Mouse (Mus musculus): ENCODE data around the gene Lmo4. TPM values are rescaled to one million over a fixed set of nuclear protein-coding genes. Genes with fewer than 3 reads are reported as not detected.

The Lmo4 gene
- polyA plus RNA-seq, 1 experiment: 71.7 TPM

GRCm38 (mm10) chr3:144206261-144206660 is 1.2 kb upstream of the Lmo4 start:
- Histone ChIP-seq H3K4me1 (ENCODE audit: control insufficient read depth, insufficient read depth, low read length) (peaks cover 6% of the 10 kb centered on the region), H3K4me3 (replicated peaks; ENCODE audit: extremely low read depth, low read depth, low read length) (peak overlapping the region; percentile 6)
- DNase-seq: no peak
- 17% methylated on average over 3 of the region's 3 CpGs for WGBS
- TF ChIP-seq CTCF (IDR thresholded peaks at IDR 0.05; ENCODE audit: insufficient read depth, low read length) (no peak), POLR2A (IDR thresholded peaks at IDR 0.05; ENCODE audit: borderline replicate concordance, extremely low read depth, low read depth, low read length) (no peak)

DNA sequence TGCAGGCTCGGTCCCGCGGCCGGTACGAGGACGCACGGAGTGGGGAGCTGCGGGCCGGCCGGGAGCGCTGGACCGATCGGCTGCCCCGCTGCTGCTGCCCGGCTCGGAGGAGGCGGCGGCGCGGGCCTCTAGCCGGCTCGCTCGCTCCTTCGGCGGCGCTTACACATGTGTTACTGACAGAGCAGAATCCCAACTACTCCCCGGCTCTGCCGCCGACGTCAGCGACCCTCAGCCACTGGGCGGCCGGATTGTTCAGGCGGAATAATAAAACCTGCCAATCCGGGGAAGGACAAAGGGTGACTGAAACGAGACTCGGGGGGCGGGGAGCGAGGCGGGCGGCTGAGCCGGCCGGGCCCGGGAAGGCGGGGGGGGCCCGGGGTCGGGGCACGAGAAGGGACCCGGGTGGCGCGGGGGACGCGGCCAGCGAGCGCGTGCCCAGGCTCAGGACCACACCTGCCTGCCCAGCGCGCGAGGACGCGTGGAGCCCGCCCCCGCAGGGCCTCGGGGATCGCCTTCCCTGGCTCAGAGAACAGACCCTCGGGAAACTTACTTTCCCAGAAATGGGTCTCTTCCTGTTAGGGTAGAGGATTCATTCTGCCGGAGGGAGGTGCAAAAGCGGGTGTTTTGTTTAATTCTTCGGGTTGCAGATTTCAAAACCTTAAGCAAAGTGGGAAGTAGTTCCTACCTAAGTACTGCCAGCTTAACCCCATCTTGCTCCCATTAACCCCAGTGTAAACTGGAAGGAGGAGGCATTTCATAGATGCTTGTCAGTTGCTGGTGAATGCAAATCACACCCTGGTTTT is 532 bp upstream of the Lmo4 start:
- Histone ChIP-seq H3K4me3 (replicated peaks; ENCODE audit: extremely low read depth, low read depth, low read length) (peak overlapping the region; percentile 76), H3K4me1 (ENCODE audit: control insufficient read depth, insufficient read depth, low read length) (peaks cover 6% of the 10 kb centered on the region)
- TF ChIP-seq CTCF (IDR thresholded peaks at IDR 0.05; ENCODE audit: insufficient read depth, low read length): no peak
- peak; percentile 65; the same call in 1 of the 2 replicates for TF ChIP-seq POLR2A (IDR thresholded peaks at IDR 0.05; ENCODE audit: borderline replicate concordance, extremely low read depth, low read depth, low read length)
- WGBS: under 1% methylated on average over 64 of the region's 69 CpGs
- peak; percentile 94 for DNase-seq

GRCm38 (mm10) chr3:144203988-144204412 is 1.0 kb downstream of the Lmo4 start:
- peak overlapping the region; percentile 65 for H3K4me3 ChIP-seq (replicated peaks; ENCODE audit: extremely low read depth, low read depth, low read length)
- 0% methylated on average over 5 of the region's 5 CpGs for WGBS
- TF ChIP-seq CTCF (IDR thresholded peaks at IDR 0.05; ENCODE audit: insufficient read depth, low read length) (no peak), POLR2A (IDR thresholded peaks at IDR 0.05; ENCODE audit: borderline replicate concordance, extremely low read depth, low read depth, low read length) (no peak)
- peaks cover 13% of the 10 kb centered on the region for H3K4me1 ChIP-seq (ENCODE audit: control insufficient read depth, insufficient read depth, low read length)
- DNase-seq: no peak

GRCm38 (mm10) chr3:144203259-144203987 is 1.6 kb downstream of the Lmo4 start:
- DNase-seq: peak; percentile 48
- WGBS: under 1% methylated on average over 15 of the region's 15 CpGs
- peaks cover 13% of the 10 kb centered on the region for H3K4me1 ChIP-seq (ENCODE audit: control insufficient read depth, insufficient read depth, low read length)
- TF ChIP-seq CTCF (IDR thresholded peaks at IDR 0.05; ENCODE audit: insufficient read depth, low read length): no peak
- no peak for TF ChIP-seq POLR2A (IDR thresholded peaks at IDR 0.05; ENCODE audit: borderline replicate concordance, extremely low read depth, low read depth, low read length)
- H3K4me3 ChIP-seq (replicated peaks; ENCODE audit: extremely low read depth, low read depth, low read length): peak overlapping the region; percentile 65

DNA sequence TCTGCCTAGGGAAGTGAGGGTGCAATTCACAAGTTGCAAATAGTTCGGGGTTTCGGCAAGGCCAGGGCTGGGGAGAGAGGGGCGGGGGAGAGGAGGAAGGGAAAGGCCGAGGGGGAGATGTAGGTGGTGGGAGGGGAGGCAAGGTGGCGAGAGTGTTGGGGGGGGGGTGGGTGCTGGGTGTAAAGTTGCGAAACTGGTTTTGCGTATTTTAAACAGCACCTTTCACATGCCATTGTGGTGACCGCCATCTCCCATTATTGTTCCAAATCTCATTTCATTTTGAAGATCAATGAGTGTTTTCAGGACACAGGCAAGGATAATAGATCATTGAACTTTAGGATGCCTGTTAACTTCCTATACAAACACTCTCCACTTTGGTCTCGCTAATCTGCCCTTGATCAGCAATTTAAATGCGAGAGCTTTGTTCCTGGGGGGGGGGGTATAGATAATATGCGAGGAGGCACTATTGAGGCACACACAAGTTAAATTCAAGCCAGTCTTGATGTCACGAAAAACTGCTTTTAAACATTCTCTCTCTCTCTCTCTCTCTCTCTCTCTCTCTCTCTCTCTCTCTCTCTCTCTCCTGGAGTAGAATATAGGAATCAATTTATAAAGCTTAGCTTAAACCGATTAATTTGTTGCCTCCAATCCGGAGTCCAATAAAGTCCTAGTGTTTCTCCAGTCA is 2.3 kb downstream of the Lmo4 start:
- under 1% methylated on average over 14 of the region's 14 CpGs for WGBS
- no peak for DNase-seq
- TF ChIP-seq CTCF (IDR thresholded peaks at IDR 0.05; ENCODE audit: insufficient read depth, low read length): no peak
- no peak for TF ChIP-seq POLR2A (IDR thresholded peaks at IDR 0.05; ENCODE audit: borderline replicate concordance, extremely low read depth, low read depth, low read length)
- Histone ChIP-seq H3K4me1 (ENCODE audit: control insufficient read depth, insufficient read depth, low read length) (peaks cover 15% of the 10 kb centered on the region), H3K4me3 (replicated peaks; ENCODE audit: extremely low read depth, low read depth, low read length) (peak overlapping the region; percentile 88)

- Histone ChIP-seq H3K4me1 (ENCODE audit: control insufficient read depth, insufficient read depth, low read length) (peaks cover 15% of the 10 kb centered on the region), H3K4me3 (replicated peaks; ENCODE audit: extremely low read depth, low read depth, low read length) (peak overlapping the region; percentile 88)
- peak; percentile 82 for DNase-seq
- TF ChIP-seq POLR2A (IDR thresholded peaks at IDR 0.05; ENCODE audit: borderline replicate concordance, extremely low read depth, low read depth, low read length) (peak; percentile 50; the same call in 1 of the 2 replicates), CTCF (IDR thresholded peaks at IDR 0.05; ENCODE audit: insufficient read depth, low read length) (no peak)
- under 1% methylated on average over 64 of the region's 64 CpGs for WGBS
Measured at GRCm38 (mm10) chr3:144201794-144202573, 3.0 kb downstream of the Lmo4 start.

GRCm38 (mm10) chr3:144185327-144186152 is 19.5 kb downstream of the Lmo4 start:
- no peak overlapping the region for H3K4me3 ChIP-seq (replicated peaks; ENCODE audit: extremely low read depth, low read depth, low read length)
- no peaks in the 10 kb centered on the region for H3K4me1 ChIP-seq (ENCODE audit: control insufficient read depth, insufficient read depth, low read length)
- 70% methylated on average over 13 of the region's 13 CpGs for WGBS
- TF ChIP-seq CTCF (IDR thresholded peaks at IDR 0.05; ENCODE audit: insufficient read depth, low read length) (no peak), POLR2A (IDR thresholded peaks at IDR 0.05; ENCODE audit: borderline replicate concordance, extremely low read depth, low read depth, low read length) (no peak)
- no peak for DNase-seq

GRCm38 (mm10) chr3:144184918-144185317 is 20.1 kb downstream of the Lmo4 start:
- WGBS: 83% methylated on average over 4 of the region's 4 CpGs
- TF ChIP-seq POLR2A (IDR thresholded peaks at IDR 0.05; ENCODE audit: borderline replicate concordance, extremely low read depth, low read depth, low read length): no peak
- TF ChIP-seq CTCF (IDR thresholded peaks at IDR 0.05; ENCODE audit: insufficient read depth, low read length): no peak
- H3K4me1 ChIP-seq (ENCODE audit: control insufficient read depth, insufficient read depth, low read length): no peaks in the 10 kb centered on the region
- no peak overlapping the region for H3K4me3 ChIP-seq (replicated peaks; ENCODE audit: extremely low read depth, low read depth, low read length)
- no peak for DNase-seq

Data from lung, adult 2 months (tissue).